Mouse (Mus musculus) spleen, embryonic (tissue): ENCODE results near the gene St6gal1.

Experiments used
- CTCF ChIA-PET: fragments of 350-600 bp; sonication (Branson Sonifier 250); formaldehyde crosslinking; loops from one replicate; lab custom pipeline; 2022; lab: Charles Lee

The St6gal1 gene

DNA sequence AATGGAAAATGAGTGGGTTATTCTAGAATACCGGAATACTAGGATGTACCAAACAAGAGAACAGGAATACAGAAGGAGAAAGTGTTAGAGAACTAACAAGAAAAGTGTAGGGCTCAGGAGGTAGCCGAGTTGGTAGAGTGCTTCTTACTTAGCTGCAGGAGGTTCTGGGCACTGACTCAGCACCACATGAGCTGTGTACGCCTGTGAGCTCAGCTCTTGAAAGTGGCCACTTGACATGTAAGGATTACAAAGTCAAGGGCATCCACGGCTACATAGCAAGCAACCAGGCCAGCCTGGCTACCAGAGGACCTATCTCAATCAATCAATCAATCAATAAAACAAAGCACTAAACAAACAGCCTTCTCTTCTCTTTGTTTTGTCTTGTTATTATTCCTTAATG lies 24.7 kb downstream of the St6gal1 start:
- CTCF ChIA-PET = no interaction called here

DNA sequence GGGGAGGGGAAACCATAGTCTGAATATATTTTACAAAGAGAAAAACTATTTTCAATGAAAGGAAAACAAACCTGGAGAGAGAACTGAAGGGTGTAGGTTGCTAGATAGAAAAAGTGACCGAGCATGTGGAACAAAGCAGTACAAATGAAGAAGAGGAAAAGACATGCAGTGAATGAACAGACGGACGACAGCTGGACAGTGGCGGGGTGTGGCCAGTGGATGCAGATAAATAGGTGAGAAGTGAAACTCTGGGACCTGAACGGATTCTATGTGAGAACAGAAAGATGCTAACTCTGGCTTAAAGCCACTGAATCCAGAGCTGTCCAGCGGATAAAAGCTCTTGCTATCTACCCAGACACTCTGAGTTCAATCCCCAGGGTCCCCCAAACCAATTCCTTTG lies 25.2 kb downstream of the St6gal1 start:
- CTCF ChIA-PET = no interaction called here

DNA sequence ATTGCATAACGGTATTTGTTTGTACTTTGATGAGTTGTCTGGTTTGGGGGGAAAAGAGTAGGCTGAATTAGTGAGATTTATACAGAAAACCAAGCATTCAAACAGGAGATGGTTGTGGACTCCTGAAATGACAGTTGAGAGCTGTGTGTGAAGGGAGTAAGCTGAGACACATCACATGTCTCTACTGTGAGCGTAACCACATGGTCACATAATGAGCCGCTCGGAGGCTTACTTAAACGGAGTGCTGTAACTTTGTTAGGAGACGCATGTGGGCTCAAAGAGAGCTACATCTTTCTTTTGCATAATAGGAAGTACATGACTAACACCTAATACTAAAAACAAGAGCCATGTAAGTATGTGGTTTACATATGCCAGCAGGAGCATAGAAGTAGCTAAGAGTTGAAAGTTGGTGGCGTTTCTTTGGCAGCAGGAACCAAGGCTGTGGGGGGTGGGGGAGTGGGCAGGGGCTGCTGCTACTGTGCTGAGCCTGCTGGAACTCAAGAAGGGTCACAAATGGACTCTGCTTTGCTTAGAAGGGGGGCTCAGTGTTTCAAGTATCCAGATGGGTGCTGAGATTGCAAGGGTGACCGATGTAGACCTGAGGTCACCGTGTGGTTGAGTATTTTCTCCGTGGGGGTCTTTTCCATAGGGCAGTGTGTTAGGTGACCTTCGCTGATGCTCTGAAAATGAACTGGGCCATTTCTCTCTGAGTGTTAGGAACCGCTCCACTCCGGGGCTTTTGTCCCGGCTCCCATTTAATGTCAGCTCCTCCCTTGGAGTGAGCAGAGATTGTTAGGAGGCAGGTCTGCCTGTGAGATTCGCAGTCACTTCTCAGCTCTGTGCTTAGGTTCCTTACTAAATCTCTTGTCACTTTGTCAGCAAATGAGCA lies 26.3 kb downstream of the St6gal1 start:
- CTCF ChIA-PET = interaction anchor here (0.6 to 0.7 kb wide), 3 partner anchors 68 to 1127 kb away, joined by 3 to 6 read pairs (median 5); no protein-coding TSS in a partner anchor

DNA sequence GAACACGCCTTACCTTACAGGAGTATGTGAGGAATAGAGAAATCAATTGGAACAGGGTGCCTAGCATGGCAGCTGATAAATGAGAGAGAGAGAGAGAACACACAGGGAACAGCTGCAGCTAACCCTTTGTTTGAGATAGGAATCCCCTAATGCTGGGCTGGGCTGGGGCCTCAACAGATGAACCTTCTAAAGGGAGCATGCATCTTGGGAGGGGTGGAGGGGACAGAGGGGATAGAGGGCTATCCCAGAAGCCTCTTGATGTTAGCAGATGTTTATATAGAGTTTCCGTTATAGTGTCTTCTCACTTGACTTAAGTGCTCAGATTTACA lies 26.9 kb downstream of the St6gal1 start:
- CTCF ChIA-PET = no interaction called here

DNA sequence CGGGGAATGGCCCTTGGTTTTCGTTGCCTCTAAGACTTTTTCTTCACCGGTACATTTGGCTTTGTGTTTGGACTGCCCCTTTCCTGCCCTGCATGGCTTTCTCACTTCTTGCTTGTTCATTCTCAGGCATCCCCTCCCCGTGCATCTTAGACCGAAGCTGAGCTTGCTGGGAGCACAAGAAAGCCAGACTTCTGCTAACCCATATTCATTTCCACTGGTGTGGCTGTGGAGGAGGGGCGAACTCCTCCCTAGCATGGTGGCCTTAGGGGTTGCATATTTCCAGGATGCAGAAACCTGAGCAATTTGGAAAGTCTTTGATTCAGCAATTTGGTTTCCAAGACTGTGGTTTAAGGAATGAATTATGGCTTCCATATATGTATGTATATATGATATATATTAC lies 29.1 kb downstream of the St6gal1 start:
- CTCF ChIA-PET = interaction anchor here (0.7 kb wide), 1 partner anchor 52 kb away, joined by 3 read pairs; no protein-coding TSS in a partner anchor

DNA sequence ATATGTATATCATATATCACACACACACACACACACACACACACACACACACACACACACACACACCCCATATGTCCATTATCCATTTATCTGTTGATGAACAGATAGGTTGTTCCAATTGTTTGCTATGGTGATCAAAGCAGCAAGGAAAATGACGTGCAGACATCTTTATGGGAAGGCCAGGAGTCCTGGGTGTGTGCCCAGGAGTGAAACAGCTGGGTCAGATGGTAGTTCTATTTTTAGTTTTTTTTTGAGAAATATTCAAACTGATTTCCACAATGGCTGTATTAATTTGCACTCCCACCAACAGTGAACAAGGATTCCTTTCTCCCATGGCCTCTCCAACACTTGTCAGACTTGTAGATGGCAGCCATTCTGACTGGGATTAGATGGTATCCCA lies 29.5 kb downstream of the St6gal1 start:
- CTCF ChIA-PET = interaction anchor here (0.7 kb wide), 1 partner anchor 173 kb away, joined by 3 read pairs; no protein-coding TSS in a partner anchor

DNA sequence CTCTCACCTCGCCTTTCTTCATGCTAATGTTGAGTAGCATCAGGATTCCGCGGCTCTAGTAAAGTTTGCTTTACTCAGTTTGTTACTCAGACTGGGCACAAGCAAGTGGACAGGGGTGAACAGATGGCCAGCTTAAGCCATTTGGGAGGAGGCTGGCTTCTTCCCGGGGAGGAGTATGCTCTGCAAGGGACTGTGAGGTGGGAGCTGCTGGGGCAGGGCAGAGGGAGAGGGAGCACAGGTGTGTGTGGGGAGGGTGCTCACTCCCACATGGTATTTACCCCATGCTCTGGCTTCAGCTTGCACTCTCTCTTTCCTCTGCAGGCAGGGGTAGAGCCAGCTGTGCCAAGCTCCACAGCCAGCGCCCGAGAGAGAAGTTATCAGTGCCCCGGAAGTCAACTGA lies 32.1 kb downstream of the St6gal1 start:
- CTCF ChIA-PET = no interaction called here

DNA sequence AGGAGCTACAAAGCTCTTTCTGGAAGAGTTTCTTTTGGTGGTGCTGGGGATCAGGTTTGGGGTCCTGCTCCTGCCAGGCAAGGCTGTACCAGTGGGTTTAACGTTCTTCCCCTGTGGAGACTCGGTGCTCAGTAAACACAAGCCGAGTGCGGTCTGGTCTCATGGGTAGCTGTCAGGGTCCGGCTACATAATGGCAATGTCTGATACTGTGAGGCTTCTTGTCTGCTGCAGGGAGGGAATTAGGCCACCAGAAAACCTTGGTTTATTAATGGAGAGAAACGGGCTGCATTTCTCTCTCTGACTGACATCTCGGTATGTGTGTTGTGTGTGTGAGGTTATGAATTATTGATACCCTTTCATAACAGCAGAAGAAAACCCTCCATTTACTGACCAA lies 33.9 kb downstream of the St6gal1 start:
- CTCF ChIA-PET = interaction anchor here (0.6 kb wide), 1 partner anchor 130 kb away, joined by 3 read pairs; no protein-coding TSS in a partner anchor

DNA sequence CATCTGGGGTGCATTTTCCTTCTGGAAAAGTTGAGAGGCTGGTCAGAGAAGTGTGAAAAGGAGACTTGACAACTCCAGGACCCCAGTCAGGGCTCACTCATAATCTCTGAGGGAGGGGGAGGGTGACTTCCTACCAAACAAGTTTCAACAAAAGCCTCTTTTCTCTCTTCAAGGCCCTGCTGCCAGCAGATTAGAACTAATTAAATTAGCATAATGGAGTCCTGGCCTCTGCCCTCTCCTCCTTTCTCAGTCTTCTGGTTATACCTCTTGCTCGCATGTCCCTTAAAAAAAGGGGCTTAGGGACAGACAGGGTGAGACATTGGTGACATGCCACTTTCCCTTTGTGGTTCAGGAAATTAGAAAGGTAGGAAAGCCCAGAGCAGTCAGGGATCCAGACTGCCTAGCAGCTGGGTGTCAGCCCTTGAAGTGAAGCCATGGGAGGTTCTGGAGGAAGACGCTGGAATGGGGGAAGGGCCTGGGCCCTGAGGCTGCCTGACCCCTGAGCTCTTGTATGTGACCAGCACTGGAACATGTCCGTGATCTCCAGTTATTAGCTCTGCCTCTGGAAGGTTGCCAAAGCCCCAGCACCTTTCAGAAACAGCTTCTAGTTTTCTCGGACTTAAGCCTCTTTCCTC lies 34.4 kb downstream of the St6gal1 start:
- CTCF ChIA-PET = no interaction called here

DNA sequence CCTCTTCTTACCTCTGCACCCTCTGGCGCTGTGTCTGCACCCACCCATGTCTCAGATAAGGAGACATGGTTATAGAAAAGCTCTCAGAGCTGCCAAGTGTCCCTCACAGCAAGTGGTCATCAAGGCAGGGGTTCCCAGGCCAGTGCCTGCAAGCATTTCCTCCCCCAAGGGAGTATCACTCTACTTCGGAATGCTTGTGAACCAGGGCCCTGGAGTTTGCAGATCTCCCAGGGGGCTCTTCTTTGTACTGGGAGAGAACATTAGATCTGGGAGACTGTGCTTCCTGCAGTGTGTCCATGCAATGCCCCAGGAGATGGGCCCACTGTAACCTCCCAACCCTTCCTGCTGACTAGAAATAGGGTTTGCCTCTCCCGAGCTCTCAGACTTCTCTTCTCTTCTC lies 35.0 kb downstream of the St6gal1 start:
- CTCF ChIA-PET = no interaction called here

DNA sequence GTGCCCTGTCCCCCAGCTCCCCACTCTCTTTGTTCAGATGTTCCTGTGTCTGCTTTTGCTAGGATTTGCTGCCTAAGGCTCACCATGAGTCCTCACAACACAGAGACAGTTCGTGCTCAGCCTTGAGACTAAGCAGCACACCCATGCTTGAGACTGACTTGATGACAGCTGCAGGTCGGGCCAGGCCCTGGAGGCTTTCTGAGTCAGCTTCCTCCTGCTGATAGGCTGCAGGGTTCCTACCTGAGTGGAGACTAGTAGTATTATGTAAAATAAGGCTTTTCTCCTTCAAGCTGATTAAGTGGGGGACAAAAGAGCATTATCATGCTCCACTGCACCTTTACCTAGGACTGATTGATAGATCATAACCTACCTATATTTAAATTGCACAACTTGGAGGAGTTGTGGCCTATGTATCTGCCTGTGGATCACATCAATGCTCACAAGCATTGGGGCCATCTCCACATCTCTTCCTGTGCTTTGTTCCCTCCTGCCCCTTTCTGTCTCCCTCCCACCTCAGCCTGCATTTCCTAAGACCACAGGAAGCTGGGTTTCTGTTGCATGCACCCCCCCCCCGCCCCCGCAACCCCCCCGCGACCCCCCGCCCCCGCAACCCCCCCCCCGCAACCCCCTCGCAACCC lies 37.7 kb downstream of the St6gal1 start:
- CTCF ChIA-PET = interaction anchor here (0.5 to 1.2 kb wide), 2 partner anchors 47 to 154 kb away, joined by 3 to 4 read pairs; no protein-coding TSS in a partner anchor

DNA sequence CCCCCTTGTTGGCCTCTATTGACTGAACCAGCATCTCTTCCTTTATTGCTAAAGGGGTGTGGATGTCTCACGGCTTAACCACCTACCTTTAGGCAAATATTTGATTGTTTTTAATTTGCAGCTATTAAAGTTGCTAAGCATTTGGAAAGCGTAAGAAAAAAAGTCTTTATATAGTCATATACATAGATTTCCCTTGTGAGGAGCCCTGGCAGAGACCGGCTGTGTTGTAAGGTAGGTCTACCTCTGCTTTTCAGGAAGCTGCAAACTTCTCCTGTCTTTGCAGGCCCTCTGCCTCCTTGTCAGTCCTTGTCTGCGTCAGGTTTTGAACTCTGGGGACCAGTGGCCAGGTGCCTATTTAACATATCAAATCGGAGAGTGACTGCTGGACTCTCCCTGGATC lies 38.3 kb downstream of the St6gal1 start:
- CTCF ChIA-PET = interaction anchor here (1.2 kb wide), 1 partner anchor 48 kb away, joined by 3 read pairs; no protein-coding TSS in a partner anchor

DNA sequence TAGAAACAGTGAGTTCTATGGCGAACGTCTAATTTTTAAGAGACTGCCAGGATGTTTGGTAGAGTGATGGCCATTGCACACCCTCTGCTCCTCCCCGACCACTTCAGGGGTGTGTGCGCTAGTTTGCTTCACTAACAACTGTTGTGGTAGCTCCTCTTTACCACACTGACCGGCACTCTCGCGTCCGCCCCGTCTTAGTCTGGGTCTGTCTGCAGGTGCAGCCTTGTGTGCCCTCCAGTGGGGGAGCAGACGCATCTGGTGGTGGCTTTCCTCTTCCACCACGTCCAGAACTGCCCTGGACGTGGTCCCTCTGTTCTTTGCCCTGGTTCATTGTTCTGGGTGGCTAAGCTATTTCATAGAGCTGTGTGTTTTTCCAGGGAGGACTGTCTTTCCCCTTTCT lies 40.5 kb downstream of the St6gal1 start:
- CTCF ChIA-PET = interaction anchor here (0.9 to 1.2 kb wide), 2 partner anchors 24 to 44 kb away, joined by 3 to 4 read pairs; no protein-coding TSS in a partner anchor

DNA sequence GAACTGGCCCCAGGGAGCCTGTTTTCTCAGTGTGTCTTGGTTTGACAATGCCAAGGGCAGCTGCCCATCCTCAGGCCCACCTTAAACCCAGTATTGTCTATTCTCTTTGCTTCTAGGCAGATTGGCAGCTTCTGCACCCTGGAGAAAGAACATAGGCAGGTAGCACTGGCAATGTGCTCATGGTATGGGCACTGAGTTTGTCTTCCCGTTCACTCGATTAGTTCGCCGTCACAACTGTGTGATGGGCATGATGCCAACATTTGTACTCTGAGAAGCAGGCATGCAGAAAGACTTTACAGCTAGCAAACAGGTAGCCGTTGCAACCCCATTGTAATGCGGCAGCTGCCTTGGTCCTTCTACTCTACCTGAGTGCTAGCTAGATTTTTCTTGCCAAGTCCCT lies 40.9 kb downstream of the St6gal1 start:
- CTCF ChIA-PET = interaction anchor here (0.9 to 1.2 kb wide), 2 partner anchors 23 to 44 kb away, joined by 3 to 4 read pairs; no protein-coding TSS in a partner anchor

DNA sequence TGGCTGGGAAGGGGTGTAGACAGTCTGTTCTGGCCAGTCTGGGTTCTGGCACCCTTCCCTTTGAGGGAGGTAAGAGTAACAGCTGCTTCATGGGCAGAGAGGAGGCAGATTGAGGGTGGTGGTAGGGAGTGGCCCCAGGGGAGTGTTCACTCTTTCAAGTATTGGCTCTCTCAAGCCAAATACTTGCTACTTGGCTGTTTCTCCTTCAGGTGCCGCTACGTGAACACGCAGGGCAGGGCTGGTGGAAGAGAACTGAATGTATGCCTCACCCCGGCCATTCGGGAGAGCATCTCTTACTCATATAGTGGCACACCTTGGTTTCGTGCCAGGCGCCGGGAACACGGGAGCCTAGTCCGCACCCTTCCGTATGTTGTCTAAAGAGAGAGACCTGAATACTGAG lies 41.8 kb downstream of the St6gal1 start:
- CTCF ChIA-PET = no interaction called here

DNA sequence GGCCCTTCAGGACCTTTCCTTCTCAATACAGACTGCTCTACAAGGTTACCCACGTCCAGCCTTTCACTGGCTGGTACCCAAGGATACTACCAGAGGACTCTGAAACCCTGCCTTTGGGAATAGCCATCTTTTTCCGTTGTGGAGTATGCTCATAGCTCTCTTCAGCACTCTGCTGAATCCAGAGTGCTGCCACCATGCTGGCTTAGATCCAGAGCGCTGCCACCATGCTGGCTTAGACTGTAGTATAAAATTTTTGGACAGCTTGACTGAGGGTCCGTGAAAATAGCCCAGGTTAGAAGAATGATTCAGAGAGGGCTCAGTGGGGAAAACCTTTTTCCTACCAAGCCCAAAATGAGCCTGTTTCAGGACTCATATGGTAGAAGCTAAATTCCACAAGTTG lies 42.4 kb downstream of the St6gal1 start:
- CTCF ChIA-PET = interaction anchor here (0.8 kb wide), 1 partner anchor 15 kb away, joined by 3 read pairs; no protein-coding TSS in a partner anchor

DNA sequence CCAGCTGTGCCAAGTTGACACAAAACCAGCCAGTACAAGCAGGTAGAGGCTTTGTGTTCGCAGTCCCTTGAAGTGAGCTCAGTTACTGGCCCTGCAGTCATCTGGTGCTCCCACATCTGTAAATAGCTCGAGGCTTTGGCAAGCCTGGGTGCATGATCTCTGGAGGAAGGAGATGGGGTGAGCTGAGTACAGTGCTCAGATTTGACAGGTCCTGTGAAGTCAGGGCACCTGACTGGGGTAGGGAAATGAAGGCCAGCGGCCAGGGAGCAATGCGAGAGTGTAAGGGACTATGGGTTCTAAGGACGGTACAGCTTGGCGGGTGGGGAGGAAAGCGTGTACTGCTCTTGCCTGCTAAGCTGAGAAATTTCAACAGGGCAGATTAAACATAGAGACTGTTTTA lies 43.7 kb downstream of the St6gal1 start:
- CTCF ChIA-PET = no interaction called here

DNA sequence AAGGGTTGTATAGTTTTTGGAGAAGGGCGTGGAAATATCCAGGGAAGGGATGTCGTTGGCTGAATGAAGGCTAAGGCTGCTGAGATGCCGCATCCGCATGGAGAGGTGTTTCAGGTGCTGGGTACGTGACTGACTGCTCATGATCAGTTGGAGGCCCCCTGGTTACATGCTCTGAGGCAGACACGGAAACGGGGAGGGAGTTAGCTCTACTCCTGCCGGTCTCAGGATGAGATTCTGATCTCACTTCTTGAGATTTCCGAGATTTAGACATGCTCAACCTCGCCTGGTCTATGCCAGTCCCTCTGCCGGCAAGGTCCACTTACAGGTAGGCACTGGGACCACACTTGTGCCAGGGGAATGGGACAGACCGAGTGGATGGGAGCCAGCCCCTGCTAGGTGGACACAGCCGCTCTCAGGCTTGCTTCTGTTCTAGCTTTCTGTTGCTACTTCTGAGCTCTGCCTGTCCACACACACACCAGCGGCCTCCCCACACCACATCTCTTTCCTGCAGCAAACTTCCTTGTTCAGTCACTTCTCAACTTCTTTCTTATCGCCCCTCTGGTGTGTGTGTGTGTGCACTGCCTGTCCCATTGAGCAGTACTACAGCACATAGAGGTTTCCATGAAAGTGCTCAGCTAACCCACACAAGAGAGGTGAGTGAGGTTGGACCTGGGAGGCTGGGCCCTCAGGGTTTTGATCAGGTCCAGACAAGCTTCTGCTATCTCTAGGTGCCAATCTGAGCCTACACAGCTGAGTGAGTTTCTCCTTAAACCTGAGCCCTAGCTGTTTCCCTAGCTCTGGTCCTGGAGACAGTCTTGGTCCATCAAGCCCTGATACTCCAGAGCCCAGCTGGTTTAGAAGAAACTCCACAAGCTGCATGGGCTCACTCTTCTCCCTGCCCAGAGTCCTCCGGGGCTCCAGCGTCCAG lies 44.8 kb downstream of the St6gal1 start:
- CTCF ChIA-PET = no interaction called here

DNA sequence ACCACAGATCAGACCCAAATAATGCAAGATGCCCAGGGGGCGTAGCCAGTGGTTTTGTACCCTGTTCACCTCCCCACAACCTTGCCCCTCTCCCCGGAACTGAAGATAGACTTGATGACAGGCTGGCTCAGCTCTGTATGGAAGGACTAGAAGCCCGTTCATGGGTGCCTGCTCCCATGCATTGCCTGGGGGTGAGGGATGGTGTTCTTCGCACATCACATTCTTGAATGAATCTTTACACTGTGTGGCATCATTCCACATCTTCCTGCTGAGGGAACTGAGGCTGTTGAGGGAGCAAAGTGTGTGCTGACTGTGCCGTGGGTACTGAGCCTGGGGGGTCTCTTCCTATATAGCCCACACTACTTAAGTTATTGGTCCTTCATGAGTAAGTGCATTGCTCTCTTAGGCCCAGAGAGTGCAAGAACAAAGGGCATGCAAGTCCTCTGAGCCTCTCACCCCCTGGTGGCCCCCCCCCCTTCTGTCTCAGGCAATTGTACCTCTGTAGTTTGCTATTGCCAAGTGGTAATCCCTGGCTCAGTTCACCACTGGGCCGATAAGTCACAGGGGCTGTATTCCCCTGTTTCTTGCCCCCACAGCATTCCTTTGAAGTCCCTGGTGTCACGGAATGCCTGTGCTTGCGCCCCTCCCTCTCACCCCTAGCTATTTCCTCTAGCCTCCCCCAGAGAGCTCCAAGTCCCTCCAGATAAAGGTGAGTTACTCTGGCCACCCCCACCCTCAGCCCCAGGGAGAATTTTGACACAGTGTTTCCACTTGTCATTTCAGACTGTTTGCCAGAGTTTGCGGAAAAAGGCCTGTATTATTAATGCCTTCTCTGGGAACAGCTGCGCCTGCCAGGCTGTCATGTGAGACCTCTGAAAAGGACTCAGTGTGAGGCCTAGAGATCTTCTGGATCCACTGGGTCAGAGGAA lies 45.7 kb downstream of the St6gal1 start:
- CTCF ChIA-PET = interaction anchor here (0.7 kb wide), 1 partner anchor 34 kb away, joined by 3 read pairs; no protein-coding TSS in a partner anchor

DNA sequence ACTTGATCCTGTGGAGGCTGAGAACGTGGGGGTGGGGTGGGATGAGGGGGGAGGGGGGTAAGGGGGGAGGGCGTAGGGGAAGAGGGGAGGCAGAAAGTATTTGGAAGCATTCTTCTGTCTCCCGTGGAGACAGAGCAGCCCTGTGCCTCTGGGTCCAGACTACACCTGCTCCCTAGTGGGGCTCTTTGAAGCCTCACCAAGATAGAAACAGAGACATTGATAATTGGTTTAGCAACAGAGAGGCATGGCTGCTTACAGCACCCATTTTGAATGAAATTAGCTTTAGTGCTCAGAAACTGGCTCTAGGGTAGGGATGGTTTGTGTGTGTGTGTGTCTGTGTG lies 46.3 kb downstream of the St6gal1 start:
- CTCF ChIA-PET = interaction anchor here (0.7 kb wide), 1 partner anchor 34 kb away, joined by 3 read pairs; no protein-coding TSS in a partner anchor
